Mouse (Mus musculus): ENCODE results near the gene Tuba4a.

DNA sequence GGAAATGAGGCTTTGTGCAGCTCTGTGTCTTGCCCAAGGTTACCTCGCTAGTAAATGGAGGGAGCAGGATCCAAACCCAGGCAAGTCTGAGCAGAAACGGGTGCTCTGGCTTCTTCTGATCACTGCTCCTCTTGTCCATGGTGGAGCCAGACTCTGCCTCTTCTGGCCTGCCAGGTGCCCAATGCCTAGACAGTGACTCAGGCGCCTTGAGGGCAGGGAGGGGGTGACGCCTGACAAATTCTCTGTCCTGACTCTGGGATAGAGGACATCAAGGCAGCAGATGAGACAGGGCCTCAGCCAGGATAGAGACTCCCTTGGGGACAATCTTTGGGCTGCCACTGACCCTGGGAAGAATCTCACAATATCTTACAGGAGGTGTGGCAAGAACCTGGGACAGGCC, 11.6 kb upstream of the Tuba4a start:
- TF ChIP-seq EP300 (IDR thresholded peaks at IDR 0.05; ENCODE audit: low read depth) (no peak), CTCF (IDR thresholded peaks at IDR 0.05; ENCODE audit: low read depth) (no peak)
